Mouse (Mus musculus): ENCODE results near the gene Rnf185.

- no peak for TF ChIP-seq POLR2A (IDR thresholded peaks at IDR 0.05; ENCODE audit: extremely low read depth, insufficient read depth, low read length)
- TF ChIP-seq CTCF (IDR thresholded peaks at IDR 0.05; ENCODE audit: extremely low read depth, insufficient read depth, low read length), result no peak
Measured at GRCm38 (mm10) chr11:3486349-3486748, 34.2 kb upstream of the Rnf185 start.
